Mouse (Mus musculus) liver, embryonic 14.5 days (tissue): ENCODE results near the gene Fbf1. TPM values are rescaled to one million over a fixed set of nuclear protein-coding genes. Genes with fewer than 3 reads are reported as not detected.
A peak's percentile ranks its signal among the peaks of the same experiment; 100 is the strongest.

Source experiments
- ATAC-seq: fragments of 200-750 bp; cut with Nextera tagmentation; 2 replicates; pipeline ENCODE4 v1.8.0; 2017; ENCODE audit warnings: moderate number of reproducible peaks, mild to moderate bottlenecking, moderate library complexity; ENCODE audit not compliant: insufficient read depth
- DNase-seq, 3 experiments: peaks; one replicate each; pipeline ENCODE4 v3.0.0-alpha.2; 2012 to 2013; ENCODE audit warnings: low read depth in 3 of 3, low spot score in 3 of 3
- H3K27ac ChIP-seq: fragments of 300-500 bp; sonication (generic); 2 replicates; pipeline ENCODE4 v1.5.1; 2014; ENCODE audit warnings: moderate library complexity, mild to moderate bottlenecking, control low read depth, inconsistent platforms
- H3K27me3 ChIP-seq: fragments of 300-500 bp; sonication (generic); 2 replicates; pipeline ENCODE4 v1.6.1; 2014; ENCODE audit warnings: mild to moderate bottlenecking, low read length, moderate library complexity; ENCODE audit not compliant: control insufficient read depth, insufficient read depth
- H3K36me3 ChIP-seq: fragments of 300-500 bp; sonication (generic); replicated peaks from 2 replicates; pipeline ENCODE4 v1.6.1; 2014; ENCODE audit warnings: low read depth; ENCODE audit not compliant: control insufficient read depth, insufficient read depth
- H3K4me1 ChIP-seq, 2 experiments: fragments of 200-500 bp in 1 of 2; fragments of 300-500 bp in 1 of 2; sonication (generic) in 1 of 2; replicated peaks; 2 replicates each; pipeline ENCODE4 v1.6.1; 2012 to 2014; ENCODE audit warnings: antibody characterized with exemption in 1 of 2, inconsistent platforms in 1 of 2, low read length in 1 of 2; ENCODE audit not compliant: control insufficient read depth in 2 of 2, insufficient read depth in 2 of 2
- H3K4me2 ChIP-seq: fragments of 300-500 bp; sonication (generic); 2 replicates; pipeline ENCODE4 v1.6.1; 2014; ENCODE audit warnings: low read depth, mild to moderate bottlenecking, control low read depth, moderate library complexity
- H3K4me3 ChIP-seq, 2 experiments: fragments of 200-500 bp in 1 of 2; fragments of 300-500 bp in 1 of 2; sonication (generic) in 1 of 2; 2 replicates each; pipeline ENCODE4 v1.5.1; 2012 to 2014; ENCODE audit warnings: low read depth in 2 of 2, low read length in 2 of 2, mild to moderate bottlenecking in 2 of 2, control low read depth in 1 of 2, inconsistent platforms in 1 of 2, moderate library complexity in 1 of 2; ENCODE audit not compliant: insufficient read depth in 1 of 2
- H3K9ac ChIP-seq: fragments of 300-500 bp; sonication (generic); replicated peaks from 2 replicates; pipeline ENCODE4 v1.6.1; 2014; ENCODE audit warnings: mild to moderate bottlenecking, control low read depth, moderate library complexity
- H3K9me3 ChIP-seq: fragments of 300-500 bp; sonication (generic); 2 replicates; pipeline ENCODE4 v1.6.1; 2016; ENCODE audit warnings: low read length, mixed read lengths; ENCODE audit not compliant: control insufficient read depth
- CTCF ChIP-seq: IDR thresholded peaks from 2 replicates; pipeline ENCODE4 v1.5.1; 2016; ENCODE audit warnings: antibody characterized with exemption, low read depth, control low read depth
- EP300 ChIP-seq: IDR thresholded peaks from 2 replicates; pipeline ENCODE4 v1.6.1; 2016; ENCODE audit warnings: antibody characterized with exemption, low read depth
- WGBS: fragments of 180-500 bp; shearing (Covaris S2); extraction: QIAGEN DNeasy Blood & Tissue Kit; methylation state at CpG from one replicate; pipeline ENCODE4 v1.1.7; 2014; ENCODE audit not compliant: insufficient replicate concordance; 5-methylcytosine and 5-hydroxymethylcytosine counted together
- polyA plus RNA-seq, 2 experiments: library from polyadenylated mRNA; depleted of rRNA in 1 of 2; stranded (reverse) in 1 of 2; unstranded in 1 of 2; fragments of >200 nt; fragmentation: Nextera tagmentation in 1 of 2; extraction: Ambion mirVana in 1 of 2; gene quantifications; 2 replicates each; pipeline versions ENCODE4 v1.2.1 to v1.2.3; 2012 to 2014

Gene Fbf1
- polyA plus RNA-seq, 2 experiments, result 3.5 to 8.7 TPM

- Histone ChIP-seq H3K27me3 (no peaks in the 10 kb centered on the region; the same call in 1 of the 2 replicates), H3K4me1 (peaks cover 13 to 45% of the 10 kb centered on the region in 2 experiments), H3K9ac (no peak overlapping the region), H3K4me2 (peak overlapping the region; percentile 8; the same call in 1 of the 2 replicates), H3K27ac (no peak overlapping the region), H3K9me3 (no peaks in the 10 kb centered on the region), H3K36me3 (no peaks in the 10 kb centered on the region), H3K4me3 (no peak overlapping the region)
- ATAC-seq (no peak), DNase-seq (no peak)
- TF ChIP-seq CTCF (no peak), EP300 (no peak)
- WGBS, result 25% methylated on average over 11 of the region's 11 CpGs
These were observed 66.0 kb downstream of the Fbf1 start for GRCm38 (mm10) chr11:116101931-116102381.

- no peak for DNase-seq
- Histone ChIP-seq H3K27ac (no peak overlapping the region), H3K36me3 (no peaks in the 10 kb centered on the region), H3K4me3 (no peak overlapping the region), H3K9ac (no peak overlapping the region), H3K9me3 (peaks cover 4% of the 10 kb centered on the region), H3K27me3 (no peaks in the 10 kb centered on the region), H3K4me1 (peaks cover 13 to 40% of the 10 kb centered on the region in 2 experiments), H3K4me2 (no peak overlapping the region)
- no peak for ATAC-seq
- WGBS, result 71% methylated on average over 7 of the region's 7 CpGs
- TF ChIP-seq EP300, result no peak
- no peak for TF ChIP-seq CTCF
These were observed 67.1 kb downstream of the Fbf1 start for GRCm38 (mm10) chr11:116100839-116101238.

DNA sequence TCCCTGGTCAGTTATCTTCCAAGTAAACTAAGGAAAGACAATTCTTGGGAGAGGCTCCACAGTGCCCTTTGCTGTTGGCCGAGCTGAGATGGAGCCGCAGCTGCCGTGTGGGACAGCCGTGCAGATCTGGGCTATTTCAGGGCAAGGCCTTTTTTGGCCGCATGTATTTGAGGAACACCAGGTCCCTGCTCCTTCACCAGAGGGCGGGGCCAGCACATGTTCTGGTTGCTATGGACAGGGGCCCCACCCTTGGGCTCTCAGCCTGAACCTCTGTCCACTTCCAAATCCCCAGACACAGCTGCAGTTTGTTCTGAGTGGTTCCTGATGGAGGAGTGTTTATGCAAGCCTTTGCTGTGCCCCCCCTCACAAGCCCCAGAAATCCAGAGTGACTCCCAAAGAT, 67.6 kb downstream of the Fbf1 start:
- no peak overlapping the region for H3K9ac ChIP-seq
- no peak for ATAC-seq
- H3K4me3 ChIP-seq, result no peak overlapping the region

GRCm38 (mm10) chr11:116099462-116099861, 68.5 kb downstream of the Fbf1 start:
- H3K36me3 ChIP-seq, result no peaks in the 10 kb centered on the region
- ATAC-seq, result no peak
- H3K27ac ChIP-seq, result no peak overlapping the region
- WGBS, result 26% methylated on average over 6 of the region's 6 CpGs
- H3K9me3 ChIP-seq, result peaks cover 4% of the 10 kb centered on the region
- no peaks in the 10 kb centered on the region for H3K27me3 ChIP-seq
- H3K4me2 ChIP-seq, result no peak overlapping the region
- peaks cover 11 to 41% of the 10 kb centered on the region in 2 experiments for H3K4me1 ChIP-seq
- no peak overlapping the region for H3K9ac ChIP-seq
- no peak for DNase-seq
- TF ChIP-seq EP300, result no peak
- no peak for TF ChIP-seq CTCF
- no peak overlapping the region for H3K4me3 ChIP-seq

More for the DNA sequence above, 67.6 kb downstream of the Fbf1 start:
- no peak for DNase-seq
- peaks cover 4% of the 10 kb centered on the region for H3K9me3 ChIP-seq
- no peaks in the 10 kb centered on the region for H3K27me3 ChIP-seq
- peaks cover 13 to 40% of the 10 kb centered on the region in 2 experiments for H3K4me1 ChIP-seq
- H3K27ac ChIP-seq, result no peak overlapping the region
- 49% methylated on average over 6 of the region's 6 CpGs for WGBS
- no peaks in the 10 kb centered on the region for H3K36me3 ChIP-seq
- H3K4me2 ChIP-seq, result no peak overlapping the region
- no peak for TF ChIP-seq CTCF
- no peak for TF ChIP-seq EP300

- no peak overlapping the region for H3K9ac ChIP-seq
- H3K27ac ChIP-seq, result no peak overlapping the region
- no peak overlapping the region for H3K4me2 ChIP-seq
- no peaks in the 10 kb centered on the region for H3K36me3 ChIP-seq
- H3K9me3 ChIP-seq, result peaks cover 4% of the 10 kb centered on the region
- ATAC-seq (no peak), DNase-seq (no peak)
- H3K27me3 ChIP-seq, result no peaks in the 10 kb centered on the region
- H3K4me3 ChIP-seq, result no peak overlapping the region
- no peak for TF ChIP-seq EP300
- TF ChIP-seq CTCF, result no peak
- peaks cover 10 to 38% of the 10 kb centered on the region in 2 experiments for H3K4me1 ChIP-seq
- 53% methylated on average over 14 of the region's 14 CpGs for WGBS
These were observed 69.1 kb downstream of the Fbf1 start for GRCm38 (mm10) chr11:116098711-116099460.
